Mouse (Mus musculus): ENCODE data around the gene 9930021J03Rik.

GRCm38 (mm10) chr19:29805101-29805916 is 480 bp downstream of the 9930021J03Rik start:
- TF ChIP-seq CTCF (IDR thresholded peaks at IDR 0.05; ENCODE audit: control insufficient read depth, insufficient read depth, insufficient replicate concordance, low read depth, low read length), result no peak
- no peak; the same call in 1 of the 2 replicates for TF ChIP-seq POLR2A (IDR thresholded peaks at IDR 0.05; ENCODE audit: control insufficient read depth, low read depth, low read length)
